Mouse (Mus musculus): ENCODE results near the gene Prkch.

GRCm38 (mm10) chr12:73762762-73763161 lies 178.2 kb downstream of the Prkch start:
- TF ChIP-seq CTCF (IDR thresholded peaks at IDR 0.05; ENCODE audit: low read depth) (no peak), EP300 (IDR thresholded peaks at IDR 0.05; ENCODE audit: low read depth) (no peak)
